Mouse (Mus musculus): Measurements from ENCODE around the gene Fut9.

GRCm38 (mm10) chr4:25617301-25617700 is 182.7 kb downstream of the Fut9 start:
- TF ChIP-seq POLR2A (IDR thresholded peaks at IDR 0.05; ENCODE audit: borderline replicate concordance, extremely low read depth, low read depth, low read length) (no peak), CTCF (IDR thresholded peaks at IDR 0.05; ENCODE audit: insufficient read depth, low read length) (no peak)
